Mouse (Mus musculus): ENCODE data around the gene Lman2l. TPM values are rescaled to one million over a fixed set of nuclear protein-coding genes. Genes with fewer than 3 reads are reported as not detected.

The Lman2l gene
- total and polyA plus RNA-seq, 3 experiments, result 8.5 to 19.1 (median 8.8) TPM

GRCm38 (mm10) chr1:36378880-36379279 is 66.2 kb downstream of the Lman2l start:
- TF ChIP-seq ZC3H11A (IDR thresholded peaks at IDR 0.05; ENCODE audit: low read depth, low read length) (no peak), ZMIZ1 (IDR thresholded peaks at IDR 0.05; ENCODE audit: low read depth, low read length) (no peak), SIN3A (IDR thresholded peaks at IDR 0.05; ENCODE audit: low read length) (no peak), SMC3 (IDR thresholded peaks at IDR 0.05; ENCODE audit: low read depth, low read length) (no peak), POLR2A (IDR thresholded peaks at IDR 0.05; ENCODE audit: low read depth, low read length) (no peak), MYC (IDR thresholded peaks at IDR 0.05; ENCODE audit: low read depth, low read length) (no peak), POLR2AphosphoS2 (IDR thresholded peaks at IDR 0.05; ENCODE audit: low read depth, low read length) (no peak), PAX5 (IDR thresholded peaks at IDR 0.05; ENCODE audit: low read length) (no peak), JUN (IDR thresholded peaks at IDR 0.05; ENCODE audit: insufficient read depth, low read depth, low read length) (no peak), UBTF (IDR thresholded peaks at IDR 0.05; ENCODE audit: low read depth, low read length) (no peak)
- Histone ChIP-seq H3K27me3 (replicated peaks) (peaks cover 3% of the 10 kb centered on the region), H3K36me3 (replicated peaks in 1 of 2; ENCODE audit: control insufficient read depth in 1 of 2, insufficient read depth in 1 of 2, low read length in 1 of 2) (no peaks in the 10 kb centered on the region), H3K4me3 (replicated peaks in 1 of 3; ENCODE audit: low read depth in 2 of 3, low read length in 2 of 3, poor library complexity in 1 of 3) (no peak overlapping the region), H3K9ac (ENCODE audit: insufficient read depth, low read depth) (no peak overlapping the region), H3K9me3 (replicated peaks; ENCODE audit: low read length) (no peaks in the 10 kb centered on the region), H3K4me1 (ENCODE audit: control insufficient read depth in 1 of 2, insufficient read depth in 2 of 2) (no peaks in the 10 kb centered on the region), H3K4me2 (ENCODE audit: insufficient read depth, low read depth, poor library complexity, severe bottlenecking) (no peak overlapping the region), H3K79me2 (replicated peaks; ENCODE audit: control insufficient read depth, extremely low read depth, insufficient read depth, poor library complexity, severe bottlenecking) (no peaks in the 10 kb centered on the region), H3K27ac (ENCODE audit: insufficient read depth, low read depth) (no peak overlapping the region)
- no peak for DNase-seq (ENCODE audit: extremely low read depth)
- dilution Hi-C loops (cut with MboI; ENCODE audit: extremely low pct_ligation_motif_present, extremely low pct_unique_long_range_greater_than_20kb, low sequenced_read_pairs), result no loop called here
- in situ Hi-C loops (cut with MboI; ENCODE audit: low pct_ligation_motif_present, low pct_unique_long_range_greater_than_20kb, low sequenced_read_pairs), result no loop called here

GRCm38 (mm10) chr1:36371934-36372845 is 72.9 kb downstream of the Lman2l start, which contains the start of gene Fer1l5:
Fer1l5 (plus strand) TSS chr1:36372291.
- no peak within 1 kb of the TSS for H3K27ac ChIP-seq (ENCODE audit: insufficient read depth, low read depth)
- H3K79me2 ChIP-seq (replicated peaks; ENCODE audit: control insufficient read depth, extremely low read depth, insufficient read depth, poor library complexity, severe bottlenecking), result peaks cover 16% of the 10 kb centered on the region
- H3K36me3 ChIP-seq (replicated peaks in 1 of 2; ENCODE audit: control insufficient read depth in 1 of 2, insufficient read depth in 1 of 2, low read length in 1 of 2), result peaks cover 0 to 4% of the 10 kb centered on the region in 2 experiments
- dilution Hi-C loops (cut with MboI; ENCODE audit: extremely low pct_ligation_motif_present, extremely low pct_unique_long_range_greater_than_20kb, low sequenced_read_pairs), result no loop called here
- H3K9ac ChIP-seq (ENCODE audit: insufficient read depth, low read depth), result no peak within 1 kb of the TSS
- H3K9me3 ChIP-seq (replicated peaks; ENCODE audit: low read length), result peaks cover 2% of the 10 kb centered on the region
- in situ Hi-C loops (cut with MboI; ENCODE audit: low pct_ligation_motif_present, low pct_unique_long_range_greater_than_20kb, low sequenced_read_pairs), result no loop called here
- TF ChIP-seq MAZ (IDR thresholded peaks at IDR 0.05; ENCODE audit: low read depth, low read length) (no peak), RAD21 (IDR thresholded peaks at IDR 0.05; ENCODE audit: low read depth, low read length) (no peak), MYC (IDR thresholded peaks at IDR 0.05; ENCODE audit: low read depth, low read length) (no peak), MAX (IDR thresholded peaks at IDR 0.05; ENCODE audit: low read length) (no peak), NRF1 (IDR thresholded peaks at IDR 0.05; ENCODE audit: low read depth, low read length) (no peak)
- peaks cover under 1% of the 10 kb centered on the region for H3K27me3 ChIP-seq (replicated peaks)
- H3K4me2 ChIP-seq (ENCODE audit: insufficient read depth, low read depth, poor library complexity, severe bottlenecking), result no peak within 1 kb of the TSS
- H3K4me3 ChIP-seq (replicated peaks in 1 of 3; ENCODE audit: low read depth in 2 of 3, low read length in 2 of 3, poor library complexity in 1 of 3), result no peak within 1 kb of the TSS
- H3K4me1 ChIP-seq (ENCODE audit: control insufficient read depth in 1 of 2, insufficient read depth in 2 of 2), result peaks cover 7 to 8% of the 10 kb centered on the region in 2 experiments
- DNase-seq (ENCODE audit: extremely low read depth), result no peak
